Mouse (Mus musculus) embryonic facial prominence, embryonic 10.5 days (tissue): ENCODE data around the gene Elf1. TPM values are rescaled to one million over a fixed set of nuclear protein-coding genes. Genes with fewer than 3 reads are reported as not detected.

Experiments used
- DNase-seq: peaks from one replicate; pipeline ENCODE4 v3.0.0-alpha.2; 2017; ENCODE audit warnings: low spot score
- H3K27ac ChIP-seq: fragments of 300-500 bp; sonication (generic); replicated peaks from 2 replicates; pipeline ENCODE4 v1.5.1; 2016; ENCODE audit warnings: mild to moderate bottlenecking
- H3K27me3 ChIP-seq: fragments of 300-500 bp; sonication (generic); replicated peaks from 2 replicates; pipeline ENCODE4 v1.6.1; 2016; ENCODE audit warnings: low read depth, mild to moderate bottlenecking; ENCODE audit not compliant: poor library complexity, severe bottlenecking
- H3K36me3 ChIP-seq: fragments of 300-500 bp; sonication (generic); replicated peaks from 2 replicates; pipeline ENCODE4 v1.6.1; 2016; ENCODE audit warnings: mild to moderate bottlenecking, moderate library complexity
- H3K4me1 ChIP-seq: fragments of 300-500 bp; sonication (generic); 2 replicates; pipeline ENCODE4 v1.6.1; 2016
- H3K4me3 ChIP-seq: fragments of 300-500 bp; sonication (generic); 2 replicates; pipeline ENCODE4 v1.5.1; 2016; ENCODE audit warnings: mild to moderate bottlenecking, moderate library complexity
- H3K9me3 ChIP-seq: fragments of 300-500 bp; sonication (generic); 2 replicates; pipeline ENCODE4 v1.6.1; 2016; ENCODE audit warnings: mild to moderate bottlenecking
- WGBS: fragments of 180-500 bp; shearing (Covaris S2); methylation state at CpG from one replicate; pipeline ENCODE4 v1.1.7; 2016; 5-methylcytosine and 5-hydroxymethylcytosine counted together
- polyA plus RNA-seq: library from polyadenylated mRNA; unstranded; fragments of >200 nt; fragmentation: Nextera tagmentation; extraction: Ambion mirVana; gene quantifications from 2 replicates; pipeline ENCODE4 v1.2.1, GENCODE M21; 2016

The Elf1 gene
- polyA plus RNA-seq, 1 experiment from 2014 or later = 5.9 TPM

DNA sequence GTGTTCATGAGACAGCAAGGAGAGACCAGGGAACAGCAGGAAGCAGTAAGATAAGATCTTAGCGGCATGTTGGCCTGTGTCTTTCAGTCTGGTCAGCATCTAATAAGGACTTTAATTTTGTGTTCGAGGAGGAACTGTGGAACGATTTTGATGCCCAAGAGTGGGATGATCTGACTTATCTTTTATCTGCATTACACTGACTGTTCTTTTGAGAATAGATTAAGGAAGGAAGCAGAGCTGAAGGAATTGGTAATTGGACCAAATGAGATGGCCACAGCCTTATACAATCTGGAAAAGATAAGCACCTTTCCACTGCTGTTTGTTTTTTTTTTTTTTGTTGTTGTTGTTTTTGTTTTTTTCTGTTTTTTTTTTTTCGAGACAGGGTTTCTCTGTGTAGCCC is 19.8 kb downstream of the Elf1 start:
- peaks cover 7% of the 10 kb centered on the region; the same call in 1 of the 2 replicates for H3K36me3 ChIP-seq
- no peak overlapping the region for H3K4me3 ChIP-seq
- no peaks in the 10 kb centered on the region for H3K9me3 ChIP-seq
- H3K27me3 ChIP-seq = no peaks in the 10 kb centered on the region
- WGBS = 78% methylated on average over 4 of the region's 4 CpGs
- no peak overlapping the region for H3K27ac ChIP-seq
- H3K4me1 ChIP-seq = no peaks in the 10 kb centered on the region; the same call in 1 of the 2 replicates
- DNase-seq = no peak

DNA sequence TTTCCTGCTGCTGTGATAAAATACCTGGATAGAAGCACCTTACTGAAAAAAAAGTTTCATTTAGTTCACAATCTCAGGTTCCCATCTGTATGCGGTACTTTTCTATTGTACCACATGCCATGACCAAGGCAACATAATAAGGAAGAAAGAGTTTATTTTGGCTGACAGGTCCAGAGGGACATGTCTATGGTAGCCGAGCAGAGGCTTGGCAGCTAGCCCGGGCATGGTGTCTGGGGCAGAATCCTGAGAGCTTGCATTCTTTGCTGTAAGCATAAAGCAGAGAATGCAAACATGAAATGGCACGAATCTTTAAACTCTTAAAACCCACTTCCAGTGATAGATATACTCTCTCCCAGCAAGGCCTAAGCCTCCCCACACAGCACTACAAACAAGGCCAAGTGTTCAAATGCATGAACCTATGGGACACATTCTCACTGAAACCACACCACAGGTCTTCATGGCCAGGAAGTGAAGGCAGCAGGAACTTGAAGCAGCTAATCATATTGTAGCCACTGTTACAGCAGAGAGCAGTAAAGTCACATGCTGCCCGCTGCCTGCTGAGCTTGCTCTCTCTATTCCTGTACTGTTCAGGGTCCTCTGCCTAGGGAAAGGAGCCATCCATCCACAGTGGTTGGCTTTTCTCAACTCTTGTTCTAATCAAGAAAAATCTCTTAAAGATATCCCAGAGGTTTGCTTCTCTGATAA is 22.5 kb downstream of the Elf1 start:
- Histone ChIP-seq H3K4me1 (peaks cover 8% of the 10 kb centered on the region), H3K9me3 (no peaks in the 10 kb centered on the region), H3K27me3 (no peaks in the 10 kb centered on the region), H3K36me3 (peaks cover 7% of the 10 kb centered on the region; the same call in 1 of the 2 replicates), H3K4me3 (no peak overlapping the region), H3K27ac (no peak overlapping the region)
- DNase-seq = no peak
- WGBS = 88% methylated on average over 5 of the region's 5 CpGs

DNA sequence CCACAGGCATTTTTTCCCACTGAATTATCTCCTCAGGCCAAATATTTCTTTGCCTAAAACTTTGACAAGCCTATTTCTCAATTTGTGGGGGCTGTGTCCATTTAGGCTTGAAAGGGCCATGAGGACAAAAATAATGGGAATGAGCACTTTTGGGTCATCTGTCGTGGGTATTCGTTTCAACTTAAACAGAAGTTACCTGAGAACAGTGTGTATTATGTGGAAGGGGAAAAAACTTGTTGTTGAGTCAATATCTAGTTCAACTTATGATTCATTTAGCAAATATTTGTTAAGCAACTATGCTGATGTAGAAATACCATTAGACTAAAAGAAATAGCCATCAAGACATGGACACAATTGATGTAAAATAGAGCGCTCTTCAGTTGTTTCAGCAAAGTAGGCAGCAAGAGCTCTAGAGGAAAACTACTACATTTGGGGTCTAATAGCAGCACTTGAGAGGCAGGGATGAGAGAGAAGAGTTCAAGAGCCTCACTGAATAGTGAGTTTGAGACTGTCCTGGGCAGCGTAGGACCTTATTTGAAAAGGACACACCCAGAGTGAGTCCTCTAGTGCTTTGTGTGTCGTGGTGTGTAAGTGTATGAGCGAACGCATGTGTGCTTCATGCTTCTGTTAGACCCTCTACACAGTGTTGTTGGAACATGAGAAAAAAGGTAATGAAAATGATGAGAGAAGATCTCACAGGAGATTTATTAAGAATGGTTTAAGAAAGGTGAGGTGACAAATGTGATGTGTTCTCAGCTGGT is 23.4 kb downstream of the Elf1 start:
- 93% methylated on average over 7 of the region's 7 CpGs for WGBS
- H3K27me3 ChIP-seq = no peaks in the 10 kb centered on the region
- H3K27ac ChIP-seq = no peak overlapping the region
- peaks cover 14% of the 10 kb centered on the region for H3K4me1 ChIP-seq
- H3K36me3 ChIP-seq = peaks cover 7% of the 10 kb centered on the region; the same call in 1 of the 2 replicates
- DNase-seq = no peak
- no peaks in the 10 kb centered on the region for H3K9me3 ChIP-seq
- no peak overlapping the region for H3K4me3 ChIP-seq

DNA sequence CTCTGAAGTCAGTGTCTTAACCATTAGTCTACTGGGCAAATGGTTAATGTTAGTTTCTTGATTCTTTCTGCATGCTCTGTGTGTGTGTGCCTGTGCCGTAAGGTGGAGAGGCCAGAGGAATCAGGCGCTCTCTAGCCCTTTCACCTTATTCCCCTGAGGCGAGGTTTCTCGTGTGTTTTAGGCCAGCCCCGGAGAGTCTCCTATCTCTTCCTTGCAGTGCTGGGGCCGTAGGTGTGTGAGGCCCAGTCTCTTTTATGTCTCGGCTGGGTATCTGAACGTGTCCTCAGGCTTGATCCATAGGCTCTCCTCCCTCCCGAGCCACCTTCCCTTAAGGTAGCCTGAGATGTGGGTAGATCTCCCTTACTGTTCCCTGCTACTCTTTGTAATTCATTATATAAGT is 25.2 kb downstream of the Elf1 start:
- no peaks in the 10 kb centered on the region for H3K27me3 ChIP-seq
- H3K27ac ChIP-seq = no peak overlapping the region
- 67% methylated on average over 9 of the region's 9 CpGs for WGBS
- H3K4me1 ChIP-seq = peaks cover 14% of the 10 kb centered on the region
- H3K36me3 ChIP-seq = peaks cover 7% of the 10 kb centered on the region; the same call in 1 of the 2 replicates
- no peaks in the 10 kb centered on the region for H3K9me3 ChIP-seq
- no peak for DNase-seq
- no peak overlapping the region for H3K4me3 ChIP-seq

DNA sequence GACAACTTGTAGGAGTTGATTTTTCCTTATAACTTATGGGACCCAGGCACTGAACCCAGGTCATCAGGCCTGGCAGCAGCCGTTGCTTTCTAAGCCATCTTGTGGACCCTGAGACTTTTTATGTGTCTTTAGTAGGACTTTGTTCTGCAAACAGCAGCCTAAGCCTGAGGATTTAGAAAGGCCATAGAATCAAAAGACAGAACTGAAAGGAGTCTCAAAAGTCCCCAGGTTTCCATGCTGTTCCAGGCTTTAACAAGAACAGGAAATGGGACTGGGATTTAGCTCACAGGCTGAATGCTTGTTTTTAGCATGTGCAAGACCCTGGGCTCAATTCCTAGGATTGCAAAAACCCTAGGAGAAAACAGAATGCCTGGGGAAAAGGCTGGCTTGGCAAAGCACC is 26.9 kb downstream of the Elf1 start:
- peaks cover 14% of the 10 kb centered on the region for H3K4me1 ChIP-seq
- no peaks in the 10 kb centered on the region for H3K9me3 ChIP-seq
- no peaks in the 10 kb centered on the region for H3K36me3 ChIP-seq
- 76% methylated on average over 1 of the region's 1 CpGs for WGBS
- DNase-seq = no peak
- H3K27me3 ChIP-seq = no peaks in the 10 kb centered on the region
- no peak overlapping the region for H3K4me3 ChIP-seq
- no peak overlapping the region for H3K27ac ChIP-seq

DNA sequence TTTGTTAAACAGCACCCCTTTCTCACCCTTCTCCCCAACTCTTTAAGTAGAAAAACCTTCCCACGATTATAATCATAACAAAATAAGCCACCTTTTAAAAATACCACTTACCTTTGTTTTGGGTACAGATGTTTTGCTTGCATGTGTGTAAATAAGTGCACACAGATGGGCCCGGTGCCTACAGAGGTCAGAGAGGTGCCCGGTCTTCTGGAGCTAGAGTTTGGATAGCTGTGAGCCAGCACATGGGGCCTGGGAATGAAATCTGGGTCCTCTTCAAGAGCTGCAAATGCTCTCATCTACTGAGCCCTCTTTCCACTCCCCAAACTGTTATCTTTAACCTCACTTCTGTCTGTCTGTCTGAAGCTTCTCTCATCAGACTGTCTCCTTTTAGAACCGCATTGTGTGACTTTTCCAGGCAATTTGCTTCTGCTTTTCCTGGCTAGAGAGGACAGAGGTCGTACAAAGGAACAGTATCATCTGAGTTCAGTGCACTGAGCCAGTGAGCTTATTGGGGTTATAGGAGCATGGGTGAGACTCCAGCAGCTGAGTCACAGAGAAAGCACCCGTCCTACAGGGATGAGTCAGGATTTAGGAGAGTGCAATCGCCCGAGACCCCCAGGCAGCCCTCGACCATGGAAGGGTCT is 27.8 kb downstream of the Elf1 start:
- H3K36me3 ChIP-seq = no peaks in the 10 kb centered on the region
- H3K27ac ChIP-seq = no peak overlapping the region
- DNase-seq = no peak
- peaks cover 14% of the 10 kb centered on the region for H3K4me1 ChIP-seq
- no peak overlapping the region for H3K4me3 ChIP-seq
- WGBS = 74% methylated on average over 9 of the region's 9 CpGs
- no peaks in the 10 kb centered on the region for H3K27me3 ChIP-seq
- no peaks in the 10 kb centered on the region for H3K9me3 ChIP-seq

DNA sequence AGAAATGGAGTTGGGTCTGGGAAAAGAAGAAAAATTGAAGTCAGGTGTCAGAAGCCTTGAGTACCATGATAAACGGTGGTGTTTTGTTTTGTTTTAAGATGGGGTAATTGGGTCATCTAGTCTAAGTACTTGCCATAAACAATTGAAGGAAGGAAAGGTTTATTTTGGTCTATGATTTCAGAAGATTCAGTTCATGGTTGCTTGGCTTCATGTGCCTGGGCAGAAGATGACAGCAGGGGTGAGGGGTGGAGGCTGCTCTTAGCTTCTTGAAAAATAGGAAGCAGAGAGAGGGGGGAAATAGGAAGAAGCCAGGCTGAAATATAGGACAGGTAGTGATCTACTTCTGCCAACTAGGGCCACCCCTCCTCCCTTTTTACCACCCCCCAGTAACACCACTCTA is 30.5 kb downstream of the Elf1 start:
- Histone ChIP-seq H3K9me3 (no peaks in the 10 kb centered on the region), H3K4me3 (no peak overlapping the region), H3K27ac (no peak overlapping the region), H3K36me3 (no peaks in the 10 kb centered on the region), H3K4me1 (peaks cover 14% of the 10 kb centered on the region), H3K27me3 (no peaks in the 10 kb centered on the region)
- WGBS = 70% methylated on average over 1 of the region's 1 CpGs
- no peak for DNase-seq

DNA sequence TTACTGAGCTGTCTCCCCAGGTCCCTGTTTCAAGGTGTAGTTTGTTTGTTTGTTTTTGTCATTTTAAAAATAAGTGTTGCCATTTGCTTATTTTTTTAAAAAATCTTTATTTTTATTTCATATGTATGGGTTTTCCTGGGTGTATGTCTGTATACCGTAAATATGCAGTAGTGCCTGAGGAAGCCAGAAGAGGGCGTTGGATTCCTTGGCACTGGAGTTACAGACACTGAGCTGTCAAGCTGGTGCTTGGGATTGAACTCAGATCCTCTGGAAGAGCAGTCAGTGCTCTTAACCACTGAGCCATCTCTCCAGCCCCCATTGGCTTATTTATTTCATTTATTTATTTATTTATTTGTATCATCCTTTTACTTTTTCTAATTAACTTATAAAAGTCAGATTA is 33.0 kb downstream of the Elf1 start:
- Histone ChIP-seq H3K27me3 (no peaks in the 10 kb centered on the region), H3K4me3 (no peak overlapping the region), H3K9me3 (no peaks in the 10 kb centered on the region), H3K4me1 (peaks cover 1% of the 10 kb centered on the region; the same call in 1 of the 2 replicates), H3K27ac (no peak overlapping the region), H3K36me3 (no peaks in the 10 kb centered on the region)
- DNase-seq = no peak
- WGBS = 76% methylated on average over 2 of the region's 2 CpGs

DNA sequence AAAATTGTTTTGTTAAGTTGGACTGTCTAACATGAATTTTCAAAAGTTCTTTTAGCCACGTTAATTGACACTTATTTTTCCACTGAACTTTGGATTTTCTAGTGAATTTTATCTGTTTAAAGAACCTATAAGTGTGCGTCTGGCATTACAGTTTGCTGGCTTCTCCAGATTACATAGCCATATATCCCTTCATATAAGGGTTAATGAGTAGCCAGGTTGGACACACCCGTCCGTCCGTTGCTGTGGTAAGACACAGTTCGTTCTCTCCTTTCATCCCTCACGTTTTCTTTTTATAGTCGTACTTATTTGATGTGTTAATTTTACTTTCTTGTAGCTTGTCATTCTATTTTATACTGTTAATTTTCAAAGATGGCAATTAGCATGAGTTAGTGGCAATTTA is 34.1 kb downstream of the Elf1 start:
- 91% methylated on average over 8 of the region's 8 CpGs for WGBS
- H3K27ac ChIP-seq = no peak overlapping the region
- H3K27me3 ChIP-seq = no peaks in the 10 kb centered on the region
- DNase-seq = no peak
- no peak overlapping the region for H3K4me3 ChIP-seq
- no peaks in the 10 kb centered on the region for H3K36me3 ChIP-seq
- H3K9me3 ChIP-seq = no peaks in the 10 kb centered on the region
- H3K4me1 ChIP-seq = no peaks in the 10 kb centered on the region

DNA sequence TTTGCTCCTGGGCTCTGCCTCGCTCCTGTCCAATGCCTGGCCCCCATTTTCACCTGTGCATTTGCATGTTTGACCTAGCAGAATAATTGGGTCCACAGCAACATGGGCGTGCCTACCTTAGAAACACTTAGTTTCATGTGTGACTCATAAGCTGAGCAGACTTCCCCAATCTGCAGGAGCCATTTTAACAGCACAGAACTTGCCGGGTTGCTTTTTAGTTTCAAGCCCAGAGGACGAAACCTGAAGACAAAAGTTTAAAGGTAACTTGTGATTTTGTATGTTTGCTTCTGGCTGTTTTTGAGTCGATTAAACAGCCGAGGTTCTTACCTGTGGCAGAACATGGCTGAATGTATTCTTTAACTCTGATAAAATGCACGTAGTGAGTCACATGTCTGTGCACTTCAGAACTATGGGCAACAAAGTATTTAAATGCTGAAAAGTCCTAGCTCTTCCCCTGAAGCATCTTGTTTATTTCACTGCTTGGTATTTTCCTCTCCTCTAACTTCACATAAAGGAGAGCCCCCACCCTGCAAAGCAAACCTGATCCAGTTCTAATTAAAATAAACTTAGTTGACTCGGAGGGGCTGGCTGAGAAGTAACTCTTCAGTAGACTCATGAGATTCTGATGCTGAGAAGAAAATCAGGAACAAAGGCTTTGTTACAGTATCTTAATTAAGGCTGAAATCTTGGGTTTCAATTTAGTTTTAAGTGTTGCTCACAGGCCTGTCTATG is 34.7 kb downstream of the Elf1 start:
- no peak overlapping the region for H3K4me3 ChIP-seq
- WGBS = 81% methylated on average over 8 of the region's 8 CpGs
- no peak for DNase-seq
- H3K27me3 ChIP-seq = no peaks in the 10 kb centered on the region
- no peaks in the 10 kb centered on the region for H3K4me1 ChIP-seq
- H3K27ac ChIP-seq = no peak overlapping the region
- no peaks in the 10 kb centered on the region for H3K9me3 ChIP-seq
- H3K36me3 ChIP-seq = no peaks in the 10 kb centered on the region

DNA sequence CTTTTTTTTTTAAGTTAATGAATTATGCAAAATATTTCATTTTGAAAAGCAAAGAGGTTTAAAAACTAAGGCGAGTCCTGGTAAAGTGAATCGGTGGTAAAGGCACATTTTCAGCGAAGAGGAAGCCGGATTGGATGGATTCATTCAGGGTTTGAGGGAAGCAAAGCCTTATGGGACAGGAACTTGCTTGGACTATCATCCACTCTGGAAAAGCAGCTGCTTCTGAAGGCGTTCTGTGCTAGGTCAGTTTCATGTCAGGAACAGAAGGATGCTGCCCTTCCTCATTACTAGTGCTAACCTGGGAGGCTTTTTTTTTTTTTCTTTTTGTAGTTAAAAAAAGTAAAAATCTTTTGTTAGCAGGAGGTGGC is 35.2 kb downstream of the Elf1 start:
- no peak for DNase-seq
- Histone ChIP-seq H3K36me3 (no peaks in the 10 kb centered on the region), H3K9me3 (no peaks in the 10 kb centered on the region), H3K4me3 (no peak overlapping the region), H3K27me3 (no peaks in the 10 kb centered on the region), H3K4me1 (no peaks in the 10 kb centered on the region), H3K27ac (no peak overlapping the region)
- WGBS = 85% methylated on average over 5 of the region's 5 CpGs

DNA sequence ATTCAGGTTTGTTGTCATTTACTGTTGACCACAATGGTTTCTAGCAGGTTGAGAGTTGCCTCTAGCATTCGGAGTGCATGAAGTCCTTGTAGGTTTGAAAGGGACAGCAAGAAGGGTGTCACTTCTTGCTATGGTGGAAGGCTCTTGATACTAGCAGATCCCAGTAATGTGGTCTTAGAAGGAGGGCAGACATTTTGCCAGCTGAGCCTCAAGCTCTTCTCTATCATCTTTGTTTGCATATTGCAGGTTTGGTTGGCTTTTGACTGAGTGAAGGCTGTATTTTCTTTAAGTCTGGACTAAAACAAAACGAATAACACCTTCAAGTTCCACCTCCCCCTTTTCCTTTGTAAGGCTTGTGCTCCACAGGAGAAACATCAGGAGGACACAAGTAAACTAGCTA is 35.8 kb downstream of the Elf1 start:
- Histone ChIP-seq H3K4me1 (no peaks in the 10 kb centered on the region), H3K9me3 (no peaks in the 10 kb centered on the region), H3K4me3 (no peak overlapping the region), H3K27me3 (no peaks in the 10 kb centered on the region), H3K27ac (no peak overlapping the region), H3K36me3 (no peaks in the 10 kb centered on the region)
- WGBS = 82% methylated on average over 2 of the region's 2 CpGs
- DNase-seq = no peak
